Mouse (Mus musculus) testis, adult 2 months (tissue): ENCODE data around the gene Sult2a3. TPM values are rescaled to one million over a fixed set of nuclear protein-coding genes. Genes with fewer than 3 reads are reported as not detected.
"Not testable (repeated sequence)": the region's sequence is repeated elsewhere in the genome, so short reads cannot be mapped to it uniquely, and the experiment has no call there.

Source experiments
- H3K27ac ChIP-seq: fragments of 200-500 bp; 2 replicates; pipeline ENCODE4 v1.5.1; 2012; ENCODE audit warnings: low read depth, low read length; ENCODE audit not compliant: control insufficient read depth, insufficient read depth
- H3K27me3 ChIP-seq: fragments of 200-500 bp; 2 replicates; pipeline ENCODE4 v1.6.1; 2012; ENCODE audit warnings: mild to moderate bottlenecking, low read length, moderate library complexity; ENCODE audit not compliant: control insufficient read depth, insufficient read depth
- H3K36me3 ChIP-seq: fragments of 200-500 bp; 2 replicates; pipeline ENCODE4 v1.6.1; 2012; ENCODE audit warnings: mild to moderate bottlenecking, low read length; ENCODE audit not compliant: control insufficient read depth, insufficient read depth
- H3K4me1 ChIP-seq: fragments of 200-500 bp; 2 replicates; pipeline ENCODE4 v1.6.1; 2012; ENCODE audit warnings: low read length; ENCODE audit not compliant: control insufficient read depth, insufficient read depth
- H3K4me3 ChIP-seq: fragments of 200-500 bp; 2 replicates; pipeline ENCODE4 v1.5.1; 2012; ENCODE audit warnings: low read depth, mild to moderate bottlenecking, low read length, moderate library complexity, mixed read lengths; ENCODE audit not compliant: control insufficient read depth
- CTCF ChIP-seq: fragments of 200-500 bp; IDR thresholded peaks from 2 replicates; pipeline ENCODE4 v1.5.1; 2012; ENCODE audit warnings: low read depth, mild to moderate bottlenecking, inconsistent platforms, low read length, moderate library complexity; ENCODE audit not compliant: control insufficient read depth, insufficient read depth, insufficient replicate concordance
- POLR2A ChIP-seq: fragments of 200-500 bp; IDR thresholded peaks from 2 replicates; pipeline ENCODE4 v1.6.1; 2012; ENCODE audit warnings: low read depth, mild to moderate bottlenecking, inconsistent platforms, low read length, moderate library complexity; ENCODE audit not compliant: control insufficient read depth
- polyA plus RNA-seq: library from polyadenylated mRNA; depleted of rRNA; stranded (reverse); fragments of >200 nt; gene quantifications from 2 replicates; pipeline ENCODE4 v1.2.3, GENCODE M21; 2012; rRNA removed

Sult2a3 gene
- not detected in 2 replicates for polyA plus RNA-seq

DNA sequence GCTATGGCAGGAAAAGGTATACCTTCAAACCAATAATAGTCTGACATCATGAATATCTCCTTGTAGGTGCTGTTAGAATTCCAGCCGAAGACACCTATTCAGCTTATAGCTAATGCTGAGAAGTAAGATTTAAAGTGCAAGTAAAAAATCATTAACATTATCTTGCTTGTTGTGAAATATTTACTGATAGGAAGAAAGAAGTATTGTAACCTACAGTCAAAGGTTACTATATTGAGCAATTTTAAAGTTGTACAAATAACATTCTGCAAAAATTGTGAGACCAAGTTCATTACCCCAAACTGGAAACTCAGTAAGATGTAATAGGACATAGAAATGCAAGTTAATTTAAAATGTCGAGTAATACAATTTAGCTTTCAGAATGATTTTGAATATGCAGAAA lies at the start of gene Sult2a3:
Gene Sult2a3, minus strand, starts transcription at position 101 of the 400 bp plus-strand sequence.
- Histone ChIP-seq H3K27me3 (no peaks in the 10 kb centered on the region), H3K27ac (no peak within 1 kb of the TSS), H3K36me3 (no peaks in the 10 kb centered on the region), H3K4me1 (no peaks in the 10 kb centered on the region), H3K4me3 (no peak within 1 kb of the TSS)
- TF ChIP-seq POLR2A: no peak
- TF ChIP-seq CTCF: no peak

GRCm38 (mm10) chr7:14120436-14120835 lies 2.4 kb downstream of the Sult2a3 start:
- H3K27ac ChIP-seq: no peak overlapping the region
- no peaks in the 10 kb centered on the region for H3K27me3 ChIP-seq
- H3K4me3 ChIP-seq: no peak overlapping the region
- TF ChIP-seq POLR2A (no peak), CTCF (no peak)
- no peaks in the 10 kb centered on the region for H3K4me1 ChIP-seq
- no peaks in the 10 kb centered on the region for H3K36me3 ChIP-seq

GRCm38 (mm10) chr7:14119865-14120264 lies 3.0 kb downstream of the Sult2a3 start:
- not testable (repeated sequence) for H3K27ac ChIP-seq, H3K36me3 ChIP-seq, H3K4me3 ChIP-seq, H3K4me1 ChIP-seq, H3K27me3 ChIP-seq

- no peaks in the 10 kb centered on the region for H3K36me3 ChIP-seq
- no peak overlapping the region for H3K27ac ChIP-seq
- TF ChIP-seq CTCF (no peak), POLR2A (no peak)
- no peak overlapping the region for H3K4me3 ChIP-seq
- peaks cover 2% of the 10 kb centered on the region for H3K4me1 ChIP-seq
- H3K27me3 ChIP-seq: no peaks in the 10 kb centered on the region
Measured at GRCm38 (mm10) chr7:14116761-14117160, 6.1 kb downstream of the Sult2a3 start.

DNA sequence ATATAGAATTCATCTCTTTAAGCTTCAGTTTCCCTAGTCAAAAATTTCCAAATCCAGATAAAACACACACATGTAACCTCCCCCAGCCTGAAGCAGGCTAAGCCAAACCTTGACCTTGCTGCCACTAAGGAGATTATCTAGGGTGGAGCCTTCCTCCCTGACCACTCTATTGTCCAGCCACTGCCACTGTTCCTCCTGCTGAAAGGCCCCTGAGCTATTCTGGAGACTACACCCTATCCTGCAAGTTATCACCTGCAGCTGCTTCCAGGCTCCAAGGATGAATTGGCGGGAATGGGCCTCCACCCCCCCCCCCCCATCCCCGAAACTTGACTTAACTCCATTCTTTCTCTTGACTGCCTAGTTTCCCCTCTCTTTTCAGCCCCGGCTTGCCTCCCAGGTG lies 8.4 kb downstream of the Sult2a3 start:
- not testable (repeated sequence) for H3K27ac ChIP-seq, H3K4me3 ChIP-seq

DNA sequence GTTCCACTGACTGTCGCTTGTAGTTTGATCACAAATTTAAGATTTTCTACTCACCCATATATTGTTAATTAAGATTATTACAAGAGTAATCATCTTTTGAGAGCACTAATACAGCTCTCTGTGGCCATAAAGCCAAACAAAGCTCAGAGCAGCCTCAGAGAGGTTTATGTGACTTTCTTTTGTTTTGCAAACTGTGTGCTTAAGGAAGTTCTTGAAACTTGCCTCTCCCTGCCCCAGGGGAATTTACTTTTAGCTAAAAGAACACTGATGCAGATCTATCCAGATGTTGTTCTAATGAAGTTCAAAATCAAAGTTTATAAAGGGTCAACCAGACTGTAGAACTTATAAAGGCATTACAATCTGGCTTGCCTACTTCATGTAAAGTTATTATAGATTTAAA lies 75.0 kb downstream of the Sult2a3 start:
- H3K36me3 ChIP-seq, H3K27me3 ChIP-seq: not testable (repeated sequence)

More for the DNA sequence above, 8.4 kb downstream of the Sult2a3 start:
- H3K27me3 ChIP-seq, H3K36me3 ChIP-seq, H3K4me1 ChIP-seq: not testable (repeated sequence)

GRCm38 (mm10) chr7:14030831-14031230 lies 92.0 kb downstream of the Sult2a3 start:
- H3K4me3 ChIP-seq, H3K27ac ChIP-seq, H3K27me3 ChIP-seq, H3K4me1 ChIP-seq, H3K36me3 ChIP-seq: not testable (repeated sequence)

More for the DNA sequence above, 75.0 kb downstream of the Sult2a3 start:
- H3K4me3 ChIP-seq, H3K4me1 ChIP-seq, H3K27ac ChIP-seq: not testable (repeated sequence)

Other genes starting within 250 kb of the Sult2a3 start
- not detected in 2 replicates for gene Sult2a4, start 133.4 kb downstream of the Sult2a3 start, polyA plus RNA-seq
- not detected in 2 replicates for gene Sult2a6, start 131.8 kb upstream of the Sult2a3 start, polyA plus RNA-seq
- not detected in 2 replicates for gene Obox8, start 210.5 kb upstream of the Sult2a3 start, polyA plus RNA-seq